Mouse (Mus musculus) testis, adult 2 months (tissue): ENCODE results near the gene Btg2. TPM values are rescaled to one million over a fixed set of nuclear protein-coding genes. Genes with fewer than 3 reads are reported as not detected.

Experiments used
- H3K27ac ChIP-seq: fragments of 200-500 bp; 2 replicates; pipeline ENCODE4 v1.5.1; 2012; ENCODE audit warnings: low read depth, low read length; ENCODE audit not compliant: control insufficient read depth, insufficient read depth
- H3K27me3 ChIP-seq: fragments of 200-500 bp; 2 replicates; pipeline ENCODE4 v1.6.1; 2012; ENCODE audit warnings: mild to moderate bottlenecking, low read length, moderate library complexity; ENCODE audit not compliant: control insufficient read depth, insufficient read depth
- H3K36me3 ChIP-seq: fragments of 200-500 bp; 2 replicates; pipeline ENCODE4 v1.6.1; 2012; ENCODE audit warnings: mild to moderate bottlenecking, low read length; ENCODE audit not compliant: control insufficient read depth, insufficient read depth
- H3K4me1 ChIP-seq: fragments of 200-500 bp; 2 replicates; pipeline ENCODE4 v1.6.1; 2012; ENCODE audit warnings: low read length; ENCODE audit not compliant: control insufficient read depth, insufficient read depth
- H3K4me3 ChIP-seq: fragments of 200-500 bp; 2 replicates; pipeline ENCODE4 v1.5.1; 2012; ENCODE audit warnings: low read depth, mild to moderate bottlenecking, low read length, moderate library complexity, mixed read lengths; ENCODE audit not compliant: control insufficient read depth
- CTCF ChIP-seq: fragments of 200-500 bp; IDR thresholded peaks from 2 replicates; pipeline ENCODE4 v1.5.1; 2012; ENCODE audit warnings: low read depth, mild to moderate bottlenecking, inconsistent platforms, low read length, moderate library complexity; ENCODE audit not compliant: control insufficient read depth, insufficient read depth, insufficient replicate concordance
- POLR2A ChIP-seq: fragments of 200-500 bp; IDR thresholded peaks from 2 replicates; pipeline ENCODE4 v1.6.1; 2012; ENCODE audit warnings: low read depth, mild to moderate bottlenecking, inconsistent platforms, low read length, moderate library complexity; ENCODE audit not compliant: control insufficient read depth
- polyA plus RNA-seq: library from polyadenylated mRNA; depleted of rRNA; stranded (reverse); fragments of >200 nt; gene quantifications from 2 replicates; pipeline ENCODE4 v1.2.3, GENCODE M21; 2012

Btg2 gene
- polyA plus RNA-seq, 1 experiment = 2.9 TPM

- Histone ChIP-seq H3K4me1 (peaks cover 29% of the 10 kb centered on the region), H3K36me3 (no peaks in the 10 kb centered on the region), H3K27me3 (no peaks in the 10 kb centered on the region), H3K27ac (peak overlapping the region; percentile 5; the same call in 1 of the 2 replicates), H3K4me3 (no peak overlapping the region)
- TF ChIP-seq POLR2A = no peak
- TF ChIP-seq CTCF = no peak
Observed at GRCm38 (mm10) chr1:134097080-134097855, 18.3 kb upstream of the Btg2 start.

- no peak for TF ChIP-seq CTCF
- no peak for TF ChIP-seq POLR2A
- Histone ChIP-seq H3K27me3 (no peaks in the 10 kb centered on the region), H3K36me3 (no peaks in the 10 kb centered on the region), H3K4me3 (no peak overlapping the region), H3K27ac (peak overlapping the region; percentile 59; the same call in 1 of the 2 replicates), H3K4me1 (peaks cover 32% of the 10 kb centered on the region)
Observed at GRCm38 (mm10) chr1:134096264-134096934, 17.5 kb upstream of the Btg2 start.

- TF ChIP-seq CTCF = no peak
- H3K27me3 ChIP-seq = no peaks in the 10 kb centered on the region
- H3K4me3 ChIP-seq = no peak overlapping the region
- peaks cover 32% of the 10 kb centered on the region for H3K4me1 ChIP-seq
- H3K36me3 ChIP-seq = no peaks in the 10 kb centered on the region
- no peak overlapping the region for H3K27ac ChIP-seq
Observed at GRCm38 (mm10) chr1:134095721-134096120, 16.8 kb upstream of the Btg2 start.

- no peaks in the 10 kb centered on the region for H3K27me3 ChIP-seq
- no peak overlapping the region for H3K27ac ChIP-seq
- H3K4me3 ChIP-seq = no peak overlapping the region
- TF ChIP-seq POLR2A (no peak), CTCF (no peak)
- H3K4me1 ChIP-seq = peaks cover 32% of the 10 kb centered on the region
- H3K36me3 ChIP-seq = no peaks in the 10 kb centered on the region
Observed at GRCm38 (mm10) chr1:134095033-134095612, 16.2 kb upstream of the Btg2 start.

GRCm38 (mm10) chr1:134093771-134094526 is 15.0 kb upstream of the Btg2 start:
- no peaks in the 10 kb centered on the region for H3K27me3 ChIP-seq
- H3K4me1 ChIP-seq = peaks cover 28% of the 10 kb centered on the region
- H3K4me3 ChIP-seq = no peak overlapping the region
- no peaks in the 10 kb centered on the region for H3K36me3 ChIP-seq
- TF ChIP-seq CTCF (no peak), POLR2A (no peak)
- H3K27ac ChIP-seq = peak overlapping the region; percentile 83

GRCm38 (mm10) chr1:134092852-134093770 is 14.2 kb upstream of the Btg2 start:
- no peaks in the 10 kb centered on the region for H3K36me3 ChIP-seq
- peak; percentile 41; the same call in 1 of the 2 replicates for TF ChIP-seq POLR2A
- TF ChIP-seq CTCF = no peak
- peak overlapping the region; percentile 72 for H3K4me3 ChIP-seq
- peak overlapping the region; percentile 83 for H3K27ac ChIP-seq
- H3K27me3 ChIP-seq = no peaks in the 10 kb centered on the region
- H3K4me1 ChIP-seq = peaks cover 20% of the 10 kb centered on the region
